Mouse (Mus musculus): ENCODE results near the gene Ecm1. TPM values are rescaled to one million over a fixed set of nuclear protein-coding genes. Genes with fewer than 3 reads are reported as not detected.

The Ecm1 gene
- polyA plus RNA-seq, 1 experiment from 2014 or later = 35.8 TPM

GRCm38 (mm10) chr3:95752935-95753334 is 13.6 kb upstream of the Ecm1 start:
- ATAC-seq = no peak
- Histone ChIP-seq H3K4me3 (ENCODE audit: low read depth, low read length) (no peak overlapping the region), H3K27me3 (replicated peaks; ENCODE audit: control insufficient read depth, insufficient read depth, low read length) (no peaks in the 10 kb centered on the region), H3K4me1 (replicated peaks; ENCODE audit: control insufficient read depth, insufficient read depth, low read length) (no peaks in the 10 kb centered on the region), H3K9me3 (ENCODE audit: control insufficient read depth) (no peaks in the 10 kb centered on the region), H3K27ac (ENCODE audit: low read depth, low read length) (no peak overlapping the region), H3K9ac (ENCODE audit: low read depth, low read length) (no peak overlapping the region), H3K4me2 (replicated peaks; ENCODE audit: low read depth) (no peak overlapping the region), H3K36me3 (ENCODE audit: control insufficient read depth, insufficient read depth) (peaks cover 50% of the 10 kb centered on the region)
- 81% methylated on average over 3 of the region's 3 CpGs for WGBS
- no peak for TF ChIP-seq CTCF (IDR thresholded peaks at IDR 0.05; ENCODE audit: low read depth)

- H3K9ac ChIP-seq (ENCODE audit: low read depth, low read length) = no peak overlapping the region
- ATAC-seq = no peak
- WGBS = 59% methylated on average over 8 of the region's 8 CpGs
- H3K4me1 ChIP-seq (replicated peaks; ENCODE audit: control insufficient read depth, insufficient read depth, low read length) = no peaks in the 10 kb centered on the region
- no peaks in the 10 kb centered on the region for H3K27me3 ChIP-seq (replicated peaks; ENCODE audit: control insufficient read depth, insufficient read depth, low read length)
- TF ChIP-seq CTCF (IDR thresholded peaks at IDR 0.05; ENCODE audit: low read depth) = no peak
- no peak overlapping the region for H3K4me2 ChIP-seq (replicated peaks; ENCODE audit: low read depth)
- peaks cover 57% of the 10 kb centered on the region for H3K36me3 ChIP-seq (ENCODE audit: control insufficient read depth, insufficient read depth)
- no peak overlapping the region for H3K4me3 ChIP-seq (ENCODE audit: low read depth, low read length)
- no peak overlapping the region for H3K27ac ChIP-seq (ENCODE audit: low read depth, low read length)
- H3K9me3 ChIP-seq (ENCODE audit: control insufficient read depth) = no peaks in the 10 kb centered on the region
Observed at GRCm38 (mm10) chr3:95740406-95740805, 1.0 kb upstream of the Ecm1 start.

GRCm38 (mm10) chr3:95735071-95735670 is 4.2 kb downstream of the Ecm1 start:
- TF ChIP-seq CTCF (IDR thresholded peaks at IDR 0.05; ENCODE audit: low read depth) = no peak
- Histone ChIP-seq H3K36me3 (ENCODE audit: control insufficient read depth, insufficient read depth) (peaks cover 15% of the 10 kb centered on the region), H3K9me3 (ENCODE audit: control insufficient read depth) (no peaks in the 10 kb centered on the region), H3K9ac (ENCODE audit: low read depth, low read length) (no peak overlapping the region), H3K27ac (ENCODE audit: low read depth, low read length) (no peak overlapping the region), H3K27me3 (replicated peaks; ENCODE audit: control insufficient read depth, insufficient read depth, low read length) (no peaks in the 10 kb centered on the region), H3K4me3 (ENCODE audit: low read depth, low read length) (no peak overlapping the region), H3K4me1 (replicated peaks; ENCODE audit: control insufficient read depth, insufficient read depth, low read length) (no peaks in the 10 kb centered on the region), H3K4me2 (replicated peaks; ENCODE audit: low read depth) (no peak overlapping the region)
- ATAC-seq = no peak
- WGBS = 84% methylated on average over 12 of the region's 12 CpGs

- TF ChIP-seq CTCF (IDR thresholded peaks at IDR 0.05; ENCODE audit: low read depth) = no peak
- Histone ChIP-seq H3K36me3 (ENCODE audit: control insufficient read depth, insufficient read depth) (peaks cover 11% of the 10 kb centered on the region; the same call in 1 of the 2 replicates), H3K9ac (ENCODE audit: low read depth, low read length) (0 out of 2 replicates have a peak overlapping the region, but pooled peaks have one; percentile 11), H3K27ac (ENCODE audit: low read depth, low read length) (no peak overlapping the region; the same call in 1 of the 2 replicates), H3K4me1 (replicated peaks; ENCODE audit: control insufficient read depth, insufficient read depth, low read length) (no peaks in the 10 kb centered on the region), H3K4me3 (ENCODE audit: low read depth, low read length) (no peak overlapping the region), H3K4me2 (replicated peaks; ENCODE audit: low read depth) (no peak overlapping the region), H3K9me3 (ENCODE audit: control insufficient read depth) (no peaks in the 10 kb centered on the region), H3K27me3 (replicated peaks; ENCODE audit: control insufficient read depth, insufficient read depth, low read length) (no peaks in the 10 kb centered on the region)
- ATAC-seq = no peak
- 61% methylated on average over 13 of the region's 13 CpGs for WGBS
Observed at GRCm38 (mm10) chr3:95734092-95734702, 5.2 kb downstream of the Ecm1 start.

- Histone ChIP-seq H3K9ac (ENCODE audit: low read depth, low read length) (no peak overlapping the region), H3K27ac (ENCODE audit: low read depth, low read length) (no peak overlapping the region), H3K4me3 (ENCODE audit: low read depth, low read length) (no peak overlapping the region), H3K9me3 (ENCODE audit: control insufficient read depth) (no peaks in the 10 kb centered on the region), H3K4me1 (replicated peaks; ENCODE audit: control insufficient read depth, insufficient read depth, low read length) (no peaks in the 10 kb centered on the region), H3K36me3 (ENCODE audit: control insufficient read depth, insufficient read depth) (peaks cover 11% of the 10 kb centered on the region; the same call in 1 of the 2 replicates), H3K27me3 (replicated peaks; ENCODE audit: control insufficient read depth, insufficient read depth, low read length) (no peaks in the 10 kb centered on the region), H3K4me2 (replicated peaks; ENCODE audit: low read depth) (no peak overlapping the region)
- no peak for TF ChIP-seq CTCF (IDR thresholded peaks at IDR 0.05; ENCODE audit: low read depth)
- no peak for ATAC-seq
- WGBS = 79% methylated on average over 11 of the region's 11 CpGs
Observed at GRCm38 (mm10) chr3:95732744-95733521, 6.4 kb downstream of the Ecm1 start.

- TF ChIP-seq CTCF (IDR thresholded peaks at IDR 0.05; ENCODE audit: low read depth) = no peak
- H3K4me2 ChIP-seq (replicated peaks; ENCODE audit: low read depth) = no peak overlapping the region
- WGBS = 90% methylated on average over 9 of the region's 9 CpGs
- no peaks in the 10 kb centered on the region for H3K4me1 ChIP-seq (replicated peaks; ENCODE audit: control insufficient read depth, insufficient read depth, low read length)
- peaks cover 11% of the 10 kb centered on the region; the same call in 1 of the 2 replicates for H3K36me3 ChIP-seq (ENCODE audit: control insufficient read depth, insufficient read depth)
- ATAC-seq = no peak
- no peak overlapping the region for H3K9ac ChIP-seq (ENCODE audit: low read depth, low read length)
- H3K27me3 ChIP-seq (replicated peaks; ENCODE audit: control insufficient read depth, insufficient read depth, low read length) = no peaks in the 10 kb centered on the region
- H3K9me3 ChIP-seq (ENCODE audit: control insufficient read depth) = no peaks in the 10 kb centered on the region
- no peak overlapping the region for H3K4me3 ChIP-seq (ENCODE audit: low read depth, low read length)
- H3K27ac ChIP-seq (ENCODE audit: low read depth, low read length) = no peak overlapping the region
Observed at GRCm38 (mm10) chr3:95732297-95732696, 7.1 kb downstream of the Ecm1 start.
